Mouse (Mus musculus): ENCODE results near the gene Fam173b.

DNA sequence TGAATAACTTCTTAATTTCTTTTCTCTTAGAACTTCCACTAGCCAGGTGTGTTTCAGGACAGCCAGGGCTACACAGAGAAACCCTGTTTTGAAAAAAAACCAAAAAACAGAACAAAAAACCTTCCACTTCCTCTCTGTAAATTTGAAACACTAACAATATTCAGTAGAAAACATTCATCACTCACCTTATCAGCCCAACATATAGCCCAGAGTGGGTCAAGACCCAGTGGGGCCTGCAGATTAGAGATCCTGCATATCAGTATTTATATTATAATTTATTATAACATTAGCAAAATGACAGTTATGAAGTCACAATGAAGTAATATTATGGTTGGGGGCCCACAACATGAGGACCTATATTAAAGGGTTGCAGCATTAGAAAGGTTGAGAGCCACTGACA lies 28.0 kb upstream of the Fam173b start:
- no peak for TF ChIP-seq CTCF (IDR thresholded peaks at IDR 0.05; ENCODE audit: insufficient read depth, low read depth, low read length)
- TF ChIP-seq POLR2A (IDR thresholded peaks at IDR 0.05; ENCODE audit: insufficient read depth, low read depth, low read length): no peak
